Mouse (Mus musculus): ENCODE measurements around the gene Tmem268.

The Tmem268 gene

DNA sequence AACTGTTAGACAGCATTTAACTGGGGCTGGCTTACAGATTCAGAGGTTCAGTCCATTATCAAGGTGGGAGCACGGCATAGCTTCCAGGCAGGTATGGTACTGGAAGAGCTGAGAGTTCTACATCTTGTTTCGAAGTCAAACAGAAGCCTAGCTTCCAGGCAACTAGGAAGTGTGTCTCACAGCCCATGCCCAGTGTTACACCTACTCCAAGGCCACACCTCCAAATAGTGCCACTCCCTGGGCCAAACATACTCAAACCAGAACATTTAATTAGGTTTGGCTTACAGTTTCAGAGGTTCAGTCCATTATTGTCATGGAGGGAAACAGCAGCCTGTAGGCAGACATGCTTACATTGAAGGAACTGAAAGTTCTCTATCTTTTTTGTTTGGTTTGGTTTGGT lies 3.5 kb upstream of the Tmem268 start:
- DNase-seq (ENCODE audit: low spot score): no peak

DNA sequence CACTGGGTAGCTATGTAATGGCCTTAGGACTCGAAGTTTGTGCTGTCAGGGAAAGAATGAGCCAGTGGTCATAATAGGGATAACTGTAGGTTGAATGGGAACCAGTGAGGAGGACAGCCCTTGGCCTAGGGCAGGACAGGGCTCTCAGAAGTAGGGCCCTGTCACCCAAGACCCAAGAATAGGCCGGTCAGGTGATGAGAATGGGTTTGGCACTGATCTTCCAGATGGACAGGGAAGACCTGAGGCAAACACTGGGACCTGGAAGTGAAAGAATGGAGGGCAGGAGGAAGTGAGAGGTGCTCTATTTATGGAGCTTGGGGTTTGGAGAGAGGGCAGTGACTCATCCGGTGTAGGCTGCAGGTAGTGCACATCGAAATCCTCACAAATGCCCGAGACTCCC lies 1.9 kb upstream of the Tmem268 start:
- DNase-seq (ENCODE audit: low spot score): no peak

DNA sequence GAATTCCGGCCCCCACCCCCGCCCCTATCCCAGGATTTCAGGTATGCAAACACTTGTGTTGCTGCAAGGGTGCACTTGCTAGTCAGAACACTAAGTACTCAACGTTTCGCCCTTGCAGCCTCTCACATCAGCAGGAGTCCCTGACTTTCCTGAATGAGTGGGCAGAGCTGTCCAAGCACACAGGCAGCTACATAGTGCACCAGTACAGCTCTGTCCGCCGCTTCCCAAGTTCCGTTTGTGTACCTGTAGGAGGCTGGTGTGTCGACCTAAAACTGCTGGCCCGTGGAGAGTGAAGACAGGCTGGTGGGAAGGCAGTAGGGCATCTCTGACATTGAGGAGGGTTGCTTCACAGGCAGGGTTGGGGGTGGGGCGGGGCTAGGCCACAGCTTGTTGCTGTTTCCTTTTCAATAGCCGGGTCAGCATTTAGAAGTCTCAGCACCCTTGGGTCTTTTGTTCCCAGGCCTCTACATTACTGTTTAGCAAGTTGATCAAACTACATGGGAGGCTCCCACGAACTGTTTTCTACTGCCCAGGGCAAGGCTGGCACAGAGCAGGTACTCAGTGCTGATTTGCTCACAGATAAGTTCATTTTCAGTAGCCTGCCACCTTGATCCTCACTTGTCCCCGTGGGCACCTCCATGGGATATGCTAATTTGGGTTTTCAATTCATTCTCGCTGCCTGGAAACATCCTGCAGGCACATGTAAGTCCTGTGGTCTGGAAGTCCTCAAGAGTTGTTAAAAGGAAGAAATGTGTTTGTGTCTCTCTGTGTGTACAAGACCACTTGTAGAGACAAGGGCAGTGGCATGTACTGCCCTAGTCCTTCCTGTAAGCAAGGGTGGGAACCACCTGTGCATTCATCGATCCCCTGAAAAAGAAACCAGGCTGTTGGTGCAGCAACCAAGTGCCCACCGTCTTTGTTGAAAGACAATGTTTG lies 1.2 kb upstream of the Tmem268 start:
- DNase-seq (ENCODE audit: low spot score): peak; percentile 28

DNA sequence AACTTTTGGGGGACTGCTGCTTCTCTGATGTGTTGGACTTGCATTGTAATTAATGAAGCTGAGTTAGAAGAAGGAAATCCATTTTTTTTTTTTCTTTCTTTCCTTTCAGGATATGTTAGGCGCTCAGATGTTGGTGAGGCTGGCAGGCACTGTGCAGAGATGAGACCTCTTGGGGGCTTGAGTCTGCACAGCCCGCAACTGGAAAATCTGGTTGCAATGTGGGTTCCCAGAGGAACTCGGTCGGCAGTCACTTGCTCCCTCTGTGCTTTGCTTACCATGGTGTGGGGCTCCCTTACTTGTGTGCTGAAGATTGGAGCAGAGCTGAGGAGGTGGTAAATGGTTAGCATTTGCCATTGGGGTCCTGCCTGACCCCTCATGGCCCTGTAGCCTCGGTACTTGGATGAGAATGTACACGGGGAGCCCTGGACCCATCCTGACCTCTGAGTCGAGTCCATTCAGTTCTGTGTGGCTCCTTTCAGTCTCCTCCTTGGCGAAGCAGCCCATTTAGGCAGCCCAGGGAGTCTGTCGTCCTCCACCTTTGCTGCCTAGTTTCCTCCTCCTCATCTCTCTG lies 631 bp downstream of the Tmem268 start:
- DNase-seq (ENCODE audit: low spot score): no peak

DNA sequence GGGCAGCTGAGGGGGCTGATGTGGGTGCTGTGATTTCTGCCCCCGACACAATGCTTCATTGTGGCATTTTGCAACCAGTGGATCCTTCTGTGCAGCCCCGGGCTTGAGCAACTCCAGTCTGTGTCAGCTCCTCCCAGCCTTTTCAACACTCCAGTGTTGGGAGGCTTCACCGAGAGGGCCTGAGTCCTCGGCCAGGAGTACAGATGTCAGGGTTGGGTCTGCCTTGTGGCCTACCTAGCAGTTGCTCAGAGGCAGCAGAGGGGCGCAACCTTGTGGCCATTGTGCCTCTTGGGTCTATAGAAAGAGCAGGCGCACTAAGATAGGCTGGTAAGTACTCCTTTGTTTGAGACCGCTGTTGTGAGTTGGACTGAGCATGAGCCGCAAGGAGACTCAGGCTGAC lies 1.5 kb downstream of the Tmem268 start:
- peak; percentile 70 for DNase-seq (ENCODE audit: low spot score)

DNA sequence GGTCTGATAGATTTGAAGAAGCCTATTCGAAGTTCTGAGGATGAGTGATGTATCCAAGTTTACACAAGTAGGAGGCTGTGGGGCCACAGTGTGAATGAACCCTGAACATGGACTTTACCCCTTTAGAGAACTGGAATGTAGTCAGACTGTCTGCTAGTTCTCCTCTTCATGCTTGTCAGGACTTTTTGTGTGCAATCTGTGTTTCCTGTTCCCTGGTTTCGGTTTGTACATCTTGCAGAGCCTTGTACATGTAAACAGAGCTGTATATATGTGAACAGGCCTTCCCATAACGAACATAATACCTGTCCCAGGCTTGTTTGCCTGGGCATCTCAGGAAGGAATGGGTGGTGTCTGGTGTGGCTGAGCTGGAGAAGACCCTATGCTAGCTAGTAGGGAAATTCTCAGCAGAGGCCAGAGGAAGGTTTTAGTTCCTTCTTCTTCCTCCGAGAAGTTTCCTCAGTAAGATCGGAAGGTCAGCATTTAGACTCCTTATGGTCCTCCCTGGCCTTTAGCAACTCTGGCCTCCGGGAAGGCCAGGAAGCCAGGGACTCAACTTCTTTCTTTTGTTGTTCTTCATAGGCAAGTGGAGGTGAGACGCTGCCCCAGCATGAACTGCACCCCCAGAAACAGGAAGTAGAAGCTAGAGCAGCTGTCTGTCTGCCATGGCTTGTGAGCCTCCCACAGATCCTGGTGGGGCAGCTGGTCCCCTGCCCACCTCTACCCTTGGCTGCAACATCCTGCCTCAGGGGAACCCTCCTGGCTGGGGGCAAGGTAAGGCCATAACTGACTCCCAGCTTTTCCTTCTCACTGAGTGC lies 3.5 kb downstream of the Tmem268 start:
- no peak for DNase-seq (ENCODE audit: low spot score)

DNA sequence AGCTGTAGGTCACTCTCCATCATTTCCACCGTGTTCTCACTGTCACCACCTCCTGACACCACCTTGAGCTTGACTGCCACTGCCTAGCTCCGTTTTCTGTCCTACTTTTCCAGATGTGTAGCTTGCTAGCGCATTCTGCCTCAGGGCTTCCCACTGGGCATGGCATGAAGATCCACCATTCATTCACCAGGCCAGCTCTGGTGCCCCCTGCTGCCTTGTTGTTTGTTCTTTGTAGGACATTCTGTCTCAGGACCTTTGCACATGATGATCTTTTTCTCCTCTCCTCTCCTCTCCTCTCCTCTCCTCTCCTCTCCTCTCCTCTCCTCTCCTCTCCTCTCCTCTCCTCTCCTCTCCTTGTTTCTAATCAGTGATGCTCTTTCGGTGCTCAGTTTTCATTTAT lies 4.2 kb downstream of the Tmem268 start:
- no peak for DNase-seq (ENCODE audit: low spot score)

DNA sequence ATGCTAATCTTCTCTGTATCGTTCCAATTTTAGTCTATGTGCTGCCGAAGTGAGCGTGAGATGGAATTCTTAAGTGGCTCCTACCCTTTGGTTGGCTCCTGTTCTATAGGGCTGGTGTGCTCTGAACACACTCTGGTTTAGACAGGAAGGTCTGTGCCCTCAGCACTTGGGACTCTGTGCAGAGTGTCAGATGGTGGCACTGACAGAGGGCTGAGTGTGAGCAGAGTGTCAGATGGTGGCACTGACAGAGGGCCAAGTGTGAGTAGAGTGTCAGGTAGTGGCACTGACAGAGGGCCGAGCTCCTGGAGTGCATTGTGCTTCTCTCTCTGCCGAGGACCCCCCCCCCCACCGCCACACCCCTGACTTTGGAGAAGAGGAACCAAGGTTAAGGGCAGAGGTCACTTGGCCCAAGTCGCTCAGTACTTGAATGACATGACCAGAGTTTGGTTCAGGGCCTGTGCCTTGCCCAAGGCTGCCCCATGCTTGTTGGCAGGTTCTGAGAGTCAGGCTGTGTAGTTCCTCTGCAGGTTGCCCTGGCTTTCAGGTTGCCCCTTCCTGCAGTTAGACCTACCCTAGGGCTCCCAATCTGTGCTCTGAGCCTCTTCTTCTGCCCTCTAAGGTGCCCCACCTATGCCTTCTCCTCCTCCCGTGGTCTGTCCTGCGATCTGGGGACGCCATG lies 9.3 kb downstream of the Tmem268 start:
- DNase-seq (ENCODE audit: low spot score): no peak

DNA sequence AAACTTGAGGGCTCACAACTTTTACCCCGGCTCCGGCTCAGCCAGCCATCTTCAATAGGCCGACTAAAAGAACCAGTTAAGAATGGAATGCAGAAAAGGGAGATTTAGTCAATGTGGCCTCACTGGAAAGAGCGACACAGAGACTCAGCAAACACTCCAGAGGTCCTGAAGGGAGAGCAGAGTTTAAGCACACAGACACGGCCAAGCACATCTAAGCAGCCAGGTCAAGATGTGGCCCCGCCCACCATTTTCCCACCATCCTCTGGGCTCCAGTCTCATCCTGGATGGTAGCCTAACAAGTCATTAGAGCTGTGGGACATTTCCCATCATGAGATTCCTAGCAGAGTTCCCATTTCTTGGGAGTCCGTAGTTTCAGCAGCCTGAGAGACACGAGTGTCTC lies 10.7 kb downstream of the Tmem268 start:
- DNase-seq (ENCODE audit: low spot score): no peak

DNA sequence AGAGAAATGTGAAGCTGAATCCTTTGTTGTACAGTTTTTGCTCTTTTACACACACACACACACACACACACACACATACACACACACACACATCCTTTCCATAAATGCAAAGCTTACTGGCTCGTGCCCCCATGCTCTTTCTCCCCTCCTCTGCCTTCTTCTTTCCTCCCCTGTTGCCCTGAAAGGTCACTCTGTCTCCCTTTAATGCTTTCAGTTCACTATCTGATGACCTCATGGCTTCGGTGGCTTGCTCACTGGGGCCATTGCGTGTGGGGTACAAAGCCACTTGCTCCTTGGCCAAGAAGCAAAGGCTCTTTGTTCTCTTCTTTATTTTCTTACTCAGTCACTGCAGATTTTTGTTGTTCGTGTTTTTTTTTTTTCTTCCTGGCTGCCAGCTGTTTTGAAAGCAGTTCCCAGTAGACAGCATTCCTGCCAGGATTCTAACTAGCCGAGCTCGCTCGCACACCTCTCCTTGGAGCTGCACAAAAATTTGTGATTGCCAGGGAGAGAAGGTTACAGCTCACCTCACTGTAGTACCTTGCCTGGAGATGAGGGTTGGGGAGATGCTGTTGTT lies 11.7 kb downstream of the Tmem268 start:
- peak; percentile 62 for DNase-seq (ENCODE audit: low spot score)

DNA sequence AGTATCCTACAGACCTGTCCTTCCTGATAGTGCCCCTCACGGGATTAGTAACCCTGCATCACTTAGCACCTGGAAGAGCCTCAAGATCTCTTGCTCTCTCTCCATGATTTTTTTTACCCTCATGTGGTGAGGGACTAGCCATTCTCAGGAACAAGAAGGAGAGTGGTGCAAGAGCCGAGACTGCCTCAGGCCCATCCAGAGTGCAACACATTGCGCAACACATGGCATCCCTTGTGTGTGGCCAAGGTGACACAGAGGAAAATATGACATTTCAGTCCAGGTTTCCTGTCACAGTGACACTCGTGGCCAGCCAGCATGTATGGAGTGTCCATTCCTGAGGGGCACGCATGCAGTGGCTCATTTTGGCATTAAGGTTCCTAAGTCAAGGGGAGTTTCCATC lies 14.0 kb downstream of the Tmem268 start:
- DNase-seq (ENCODE audit: low spot score): no peak

DNA sequence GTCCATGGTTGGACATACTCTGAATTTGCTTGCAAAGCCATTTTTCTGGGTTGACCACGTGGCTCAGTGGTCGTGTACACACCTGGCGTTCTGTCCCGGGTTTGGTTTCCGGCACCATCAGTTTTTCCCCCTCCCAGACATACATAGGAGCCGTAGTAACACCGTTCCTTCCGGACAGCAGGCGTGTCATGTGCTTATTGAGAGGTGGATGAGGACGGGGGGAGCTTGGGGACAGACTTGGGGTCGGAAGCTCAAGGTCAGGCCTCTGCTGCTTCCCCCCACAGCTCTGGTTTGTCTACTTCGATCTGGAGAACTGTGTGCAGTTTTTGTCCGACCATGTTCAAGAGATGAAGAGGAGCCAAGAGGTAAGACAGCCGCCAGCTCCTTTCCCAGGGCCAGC lies 21.1 kb downstream of the Tmem268 start:
- no peak for DNase-seq (ENCODE audit: low spot score)

DNA sequence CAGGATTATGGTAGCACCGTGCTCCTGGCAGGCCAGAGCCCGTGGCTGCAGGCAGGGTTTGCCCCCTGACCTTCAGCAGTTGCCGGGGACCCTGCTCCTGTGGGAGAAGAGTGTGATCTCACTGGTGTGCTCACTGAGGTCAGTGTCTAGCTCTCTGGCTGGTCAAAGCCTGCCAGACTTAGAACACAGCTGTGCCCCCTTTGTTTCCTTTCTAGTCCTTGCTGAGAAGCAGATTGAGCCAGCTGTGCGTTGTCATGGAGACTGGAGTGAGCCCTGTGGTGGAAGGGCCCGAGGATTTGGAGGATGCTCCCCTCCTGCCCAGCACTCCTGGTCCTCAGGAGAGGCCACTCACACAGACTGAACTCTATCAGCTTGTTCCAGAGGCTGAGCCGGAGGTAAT lies 21.5 kb downstream of the Tmem268 start:
- DNase-seq (ENCODE audit: low spot score): no peak

DNA sequence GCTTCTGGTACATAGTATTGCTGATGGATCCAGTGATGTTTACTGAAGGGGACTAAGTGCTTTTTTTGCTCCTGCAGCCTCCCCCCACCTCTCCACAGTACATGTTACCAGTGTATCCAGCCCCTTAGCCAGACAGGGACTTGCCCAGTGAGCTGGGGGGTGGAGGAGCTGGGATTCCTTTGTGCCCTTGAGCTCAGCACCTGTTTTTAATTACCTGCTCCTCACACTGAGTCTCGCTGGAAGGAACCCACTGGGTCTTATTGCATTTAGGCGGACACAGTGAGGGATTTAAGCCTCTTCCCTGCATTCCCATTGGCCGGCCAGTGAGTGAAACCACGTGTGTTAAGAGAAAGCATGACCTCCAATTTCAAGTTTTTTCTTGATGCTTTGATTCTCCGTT lies 24.0 kb downstream of the Tmem268 start:
- no peak for DNase-seq (ENCODE audit: low spot score)

DNA sequence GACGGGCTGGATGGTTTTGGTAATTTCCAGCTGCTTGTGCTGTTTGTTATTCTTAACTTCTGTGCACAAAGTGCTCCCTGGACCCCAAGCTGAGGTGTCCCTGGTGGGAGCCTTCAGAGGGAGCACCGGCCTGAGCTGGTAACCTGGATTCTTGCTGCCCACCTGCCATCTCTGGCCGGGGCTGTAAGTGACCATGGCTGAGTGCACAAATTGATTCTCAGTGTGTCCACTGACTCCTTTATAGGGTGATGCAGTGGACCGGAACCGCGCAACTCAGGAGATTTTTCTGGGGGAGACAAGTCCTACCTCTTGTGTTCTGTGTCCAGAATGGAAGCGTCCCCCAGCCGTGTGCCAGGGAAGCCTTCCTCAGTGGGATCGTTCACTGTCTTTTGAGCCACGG lies 26.6 kb downstream of the Tmem268 start:
- DNase-seq (ENCODE audit: low spot score): no peak

DNA sequence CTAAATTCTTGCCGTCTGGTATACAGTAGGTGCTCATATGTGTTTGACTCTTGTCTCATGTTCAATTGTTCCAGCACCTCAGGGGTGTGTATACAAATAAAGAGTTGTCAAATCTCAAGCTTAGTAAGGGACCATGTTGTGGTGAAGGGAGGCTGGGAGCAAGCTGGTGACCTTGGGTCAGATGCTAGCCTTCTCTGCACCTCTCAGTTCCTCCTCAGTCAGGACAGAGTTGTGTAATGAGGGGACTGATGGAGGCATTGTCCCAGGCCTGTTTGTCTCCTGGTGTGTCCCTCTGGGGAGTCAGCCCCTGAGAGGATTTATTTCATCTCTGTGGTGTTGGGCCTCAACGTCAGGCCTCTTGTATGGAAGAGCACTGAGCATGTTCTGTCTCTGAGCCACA lies 27.7 kb downstream of the Tmem268 start:
- DNase-seq (ENCODE audit: low spot score): no peak

DNA sequence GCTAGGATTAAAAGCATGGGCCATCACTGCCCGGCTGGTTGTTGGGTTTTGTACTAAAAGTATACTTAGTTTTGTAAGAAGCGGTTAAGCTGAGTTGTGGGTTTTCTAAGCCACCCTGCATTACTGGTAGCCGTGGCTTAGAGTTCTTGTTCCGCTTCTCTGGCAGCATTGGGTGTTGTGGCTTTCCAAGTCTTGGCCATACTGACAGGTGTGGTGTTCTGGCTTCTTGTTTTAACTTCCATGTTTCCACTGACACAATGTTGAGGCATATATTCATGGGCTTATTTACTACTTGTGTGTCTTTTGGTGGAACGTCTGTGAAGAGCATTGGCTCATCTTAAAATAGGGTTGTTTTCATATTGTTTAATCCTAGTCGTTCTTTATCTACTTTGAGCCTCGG lies 31.4 kb downstream of the Tmem268 start:
- no peak for DNase-seq (ENCODE audit: low spot score)

DNA sequence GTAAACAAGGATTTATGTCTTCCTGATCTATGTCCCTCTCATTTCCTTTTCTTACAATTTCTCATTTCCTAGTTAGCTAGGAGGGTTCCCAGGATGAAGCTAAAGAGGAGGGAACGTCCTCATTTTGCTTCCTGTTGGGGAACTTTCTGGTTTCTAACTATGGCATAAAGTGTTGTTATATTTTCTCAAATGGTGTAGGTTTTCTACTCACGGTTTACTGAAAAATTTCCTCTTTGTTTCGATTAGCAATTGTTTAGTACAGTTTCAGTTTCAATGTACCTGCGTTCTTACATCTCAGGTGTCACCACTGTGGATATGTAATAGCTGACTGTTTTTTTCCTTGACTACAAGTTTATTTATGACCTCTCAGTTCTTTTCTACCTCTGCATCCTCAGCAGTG lies 32.0 kb downstream of the Tmem268 start:
- no peak for DNase-seq (ENCODE audit: low spot score)

DNA sequence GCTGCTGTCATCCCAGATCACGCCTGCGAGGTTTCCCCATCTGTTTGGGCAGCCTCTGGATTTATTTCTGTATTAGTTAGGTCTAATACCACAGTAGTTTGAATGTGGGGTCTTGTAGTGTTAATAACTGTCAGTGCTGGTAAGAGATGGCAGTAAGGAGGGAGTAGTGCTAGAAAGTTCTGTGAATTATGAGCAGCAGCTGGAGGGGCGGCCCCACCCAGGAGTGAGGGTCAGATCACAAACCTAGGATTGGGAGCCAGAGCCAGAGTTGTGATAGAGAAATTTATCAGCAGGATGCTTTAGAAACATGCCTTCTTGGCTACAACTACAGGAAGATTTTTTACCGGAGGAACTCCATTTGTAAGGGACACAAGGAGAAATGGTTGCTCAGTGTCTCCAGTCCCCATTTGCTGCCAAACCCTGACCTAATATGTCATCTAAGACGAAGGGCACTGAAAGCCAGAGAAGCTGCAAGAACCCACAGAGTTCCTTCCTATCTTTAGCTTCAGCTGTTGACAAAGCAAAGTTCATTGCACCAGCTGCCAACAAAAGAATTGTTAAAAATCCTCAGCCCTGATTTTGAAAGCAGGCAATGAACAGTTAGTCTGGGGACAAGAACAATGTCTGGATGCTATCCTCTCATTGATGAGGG lies 36.0 kb downstream of the Tmem268 start:
- peak; percentile 91 for DNase-seq (ENCODE audit: low spot score)

DNA sequence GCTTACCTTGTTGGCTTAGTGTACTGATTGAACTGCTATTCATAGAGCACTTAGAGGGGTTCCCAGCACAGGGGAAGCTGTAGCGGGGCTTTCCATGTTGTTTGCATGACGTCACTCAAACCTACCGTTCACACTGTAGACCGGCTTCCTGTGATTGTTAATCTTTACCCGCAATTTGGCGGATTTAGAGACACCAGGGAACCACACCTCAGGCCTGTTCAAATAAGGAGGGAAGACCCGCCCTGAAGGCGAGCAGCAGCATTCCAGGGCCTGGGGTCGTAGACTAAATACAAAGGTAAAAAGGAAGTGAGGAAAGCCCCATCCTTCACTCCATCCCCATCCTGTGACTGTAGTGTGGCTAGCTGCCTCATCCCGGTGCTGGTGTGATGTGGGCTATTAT lies 36.7 kb downstream of the Tmem268 start:
- no peak for DNase-seq (ENCODE audit: low spot score)

DNA sequence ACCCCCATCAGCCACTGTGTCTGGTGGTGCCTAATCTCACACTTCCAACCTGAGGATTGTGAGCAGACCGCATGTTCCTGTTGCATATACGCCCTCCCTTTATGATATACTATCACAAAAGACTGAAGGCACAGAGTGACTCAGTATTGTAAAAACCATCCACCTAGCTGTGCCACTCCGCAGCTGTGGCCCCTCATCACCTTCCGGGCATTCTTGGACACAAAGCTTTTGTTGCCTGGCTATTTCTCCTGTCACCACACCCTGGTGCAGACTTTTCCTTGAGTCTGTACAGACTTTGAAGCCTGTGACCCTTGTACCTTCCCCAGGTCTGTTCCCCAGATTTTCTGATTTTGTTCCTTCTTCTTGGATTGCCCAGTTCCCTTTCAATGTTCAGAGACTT lies 37.4 kb downstream of the Tmem268 start:
- no peak for DNase-seq (ENCODE audit: low spot score)

DNA sequence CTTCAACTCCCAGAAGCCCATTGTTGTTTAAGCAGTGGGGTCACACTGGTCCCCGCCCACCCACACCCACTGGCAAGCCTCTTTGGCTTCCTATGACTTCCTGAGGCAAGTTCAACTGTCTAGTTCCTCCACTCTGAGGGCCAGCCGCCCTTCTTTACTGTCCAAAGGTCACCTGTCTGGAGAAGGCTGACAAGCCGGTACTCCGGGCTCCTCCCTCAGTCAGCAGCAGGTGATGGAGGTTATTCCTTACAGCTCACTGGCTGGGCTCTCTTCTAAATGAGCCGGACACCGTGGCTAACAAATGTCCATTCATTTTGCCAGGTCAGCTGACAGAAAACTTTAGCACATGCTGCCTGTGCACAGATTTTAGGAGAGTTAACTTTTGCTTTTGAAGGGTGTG lies 42.2 kb downstream of the Tmem268 start:
- DNase-seq (ENCODE audit: low spot score): no peak
